Mouse (Mus musculus): Measurements from ENCODE around the gene Zfp422. TPM values are rescaled to one million over a fixed set of nuclear protein-coding genes. Genes with fewer than 3 reads are reported as not detected.
A peak's percentile ranks its signal among the peaks of the same experiment; 100 is the strongest.

The Zfp422 gene
- polyA plus RNA-seq, 1 experiment from 2014 or later = 169 TPM

DNA sequence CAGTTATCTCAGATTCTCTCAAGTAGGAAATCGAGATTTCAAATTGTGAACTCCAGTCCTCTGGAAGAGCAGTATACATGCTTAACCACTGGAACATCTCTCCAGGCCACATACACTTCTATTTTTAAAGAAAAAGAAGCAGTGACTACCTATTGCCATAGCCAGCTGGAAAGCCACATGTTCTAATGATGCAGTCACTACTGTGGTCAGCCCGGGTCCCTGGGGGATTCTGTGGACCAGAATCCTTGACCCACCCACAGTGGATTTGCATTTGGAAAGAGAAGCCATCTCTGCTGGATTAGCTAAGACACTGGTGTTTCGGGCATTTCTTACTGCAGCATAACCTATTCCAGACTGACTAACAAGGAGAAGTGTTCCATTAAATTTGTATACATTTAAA lies 38.6 kb upstream of the Zfp422 start:
- Histone ChIP-seq H3K9me3 (no peaks in the 10 kb centered on the region), H3K36me3 (no peaks in the 10 kb centered on the region)

GRCm38 (mm10) chr6:116666892-116667291 lies 38.1 kb upstream of the Zfp422 start:
- WGBS = 57% methylated on average over 3 of the region's 3 CpGs
- ATAC-seq (ENCODE audit: borderline replicate concordance, extremely low read depth, low FRiP score, low TSS enrichment) = no peak
- H3K9ac ChIP-seq = no peak overlapping the region
- peaks cover 4% of the 10 kb centered on the region; the same call in 1 of the 2 replicates for H3K4me1 ChIP-seq
- no peaks in the 10 kb centered on the region for H3K27me3 ChIP-seq
- H3K4me2 ChIP-seq = no peak overlapping the region
- no peaks in the 10 kb centered on the region for H3K36me3 ChIP-seq
- H3K9me3 ChIP-seq = no peaks in the 10 kb centered on the region
- H3K4me3 ChIP-seq = no peak overlapping the region
- H3K27ac ChIP-seq = no peak overlapping the region

More for the DNA sequence above, 38.6 kb upstream of the Zfp422 start:
- 74% methylated on average over 3 of the region's 3 CpGs for WGBS
- Histone ChIP-seq H3K4me1 (peaks cover 4% of the 10 kb centered on the region; the same call in 1 of the 2 replicates), H3K27me3 (no peaks in the 10 kb centered on the region), H3K4me2 (no peak overlapping the region), H3K27ac (no peak overlapping the region), H3K9ac (no peak overlapping the region), H3K4me3 (no peak overlapping the region)
- ATAC-seq (ENCODE audit: borderline replicate concordance, extremely low read depth, low FRiP score, low TSS enrichment) = no peak

DNA sequence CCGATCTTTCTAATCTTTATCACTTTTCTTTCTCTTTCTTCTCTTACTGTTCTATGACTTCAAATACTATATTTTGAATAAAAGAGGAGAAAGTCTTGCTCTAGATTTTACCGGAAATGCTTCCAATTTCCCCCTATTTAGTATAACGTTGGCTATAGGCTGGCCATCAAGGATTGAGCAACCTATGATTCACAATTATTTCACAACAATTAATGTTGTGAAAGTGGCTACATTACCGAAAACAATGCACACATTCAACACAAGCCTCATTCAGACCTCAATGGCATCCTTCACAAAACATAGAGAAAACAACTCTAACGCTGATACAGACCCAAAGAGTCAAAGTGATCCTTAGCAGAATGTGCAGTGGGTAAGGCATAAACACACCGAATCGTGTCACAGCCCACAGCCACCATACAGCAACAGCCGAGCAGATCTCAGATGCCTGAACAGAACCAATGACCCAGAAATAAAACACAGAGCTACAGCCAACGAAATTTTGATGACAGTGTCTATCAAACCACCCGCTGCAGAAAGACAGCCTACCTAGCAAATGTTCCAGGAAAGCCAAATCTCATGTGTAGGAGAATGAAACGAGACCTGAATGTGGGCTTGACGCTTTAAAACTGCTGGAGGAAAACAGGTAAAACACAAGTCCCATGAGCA lies 37.4 kb upstream of the Zfp422 start:
- WGBS = 82% methylated on average over 12 of the region's 12 CpGs
- Histone ChIP-seq H3K4me2 (no peak overlapping the region), H3K4me3 (no peak overlapping the region), H3K4me1 (peaks cover 4% of the 10 kb centered on the region; the same call in 1 of the 2 replicates), H3K36me3 (no peaks in the 10 kb centered on the region), H3K27me3 (no peaks in the 10 kb centered on the region), H3K9me3 (no peaks in the 10 kb centered on the region), H3K9ac (no peak overlapping the region), H3K27ac (no peak overlapping the region)
- ATAC-seq (ENCODE audit: borderline replicate concordance, extremely low read depth, low FRiP score, low TSS enrichment) = no peak

DNA sequence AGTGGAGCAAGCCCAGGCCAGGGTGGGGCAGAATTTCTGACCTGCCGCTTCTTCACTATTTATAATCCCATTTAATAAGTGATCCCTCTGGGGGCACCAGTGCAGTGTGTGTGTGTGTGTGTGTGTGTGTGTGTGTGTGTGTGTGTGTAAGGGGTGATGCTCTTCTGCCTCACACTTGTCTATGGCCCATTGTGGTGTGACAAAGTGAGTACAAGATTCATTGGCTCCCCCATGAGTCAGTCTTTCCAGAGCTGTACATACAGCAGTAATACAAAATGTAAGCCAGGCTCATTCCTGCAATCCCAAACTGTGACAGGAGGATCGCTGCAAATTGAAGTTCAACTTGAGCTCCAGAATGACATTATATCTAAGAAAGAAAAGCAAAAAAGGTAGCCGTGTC lies 36.0 kb upstream of the Zfp422 start:
- 63% methylated on average over 3 of the region's 3 CpGs for WGBS
- Histone ChIP-seq H3K4me1 (no peaks in the 10 kb centered on the region), H3K36me3 (no peaks in the 10 kb centered on the region), H3K27me3 (no peaks in the 10 kb centered on the region), H3K4me3 (no peak overlapping the region), H3K4me2 (no peak overlapping the region), H3K9ac (no peak overlapping the region), H3K27ac (no peak overlapping the region), H3K9me3 (no peaks in the 10 kb centered on the region)
- ATAC-seq (ENCODE audit: borderline replicate concordance, extremely low read depth, low FRiP score, low TSS enrichment) = no peak

DNA sequence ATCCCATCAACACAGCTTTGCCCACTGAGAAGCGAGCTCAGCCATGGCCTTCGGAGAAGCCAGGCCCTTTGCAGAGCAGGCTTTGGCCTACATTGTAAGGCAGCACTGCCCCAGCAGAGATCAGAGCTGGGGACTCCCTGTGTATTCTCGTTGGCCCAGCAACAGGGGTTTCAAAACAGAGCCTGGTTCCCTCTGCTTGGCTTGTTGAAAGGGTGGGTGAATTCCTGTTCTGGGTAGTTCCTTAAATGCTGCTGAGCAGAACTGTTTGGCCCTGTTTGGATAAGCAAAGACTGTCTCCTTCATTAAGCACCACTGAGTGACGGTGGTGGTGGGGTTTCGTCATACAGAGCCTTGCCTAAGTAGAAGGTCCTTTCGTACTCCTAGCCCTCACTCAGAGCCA lies 35.2 kb upstream of the Zfp422 start:
- Histone ChIP-seq H3K9ac (no peak overlapping the region), H3K27ac (no peak overlapping the region), H3K27me3 (no peaks in the 10 kb centered on the region), H3K9me3 (no peaks in the 10 kb centered on the region), H3K36me3 (no peaks in the 10 kb centered on the region), H3K4me3 (no peak overlapping the region), H3K4me2 (no peak overlapping the region), H3K4me1 (no peaks in the 10 kb centered on the region)
- WGBS = 72% methylated on average over 6 of the region's 6 CpGs
- ATAC-seq (ENCODE audit: borderline replicate concordance, extremely low read depth, low FRiP score, low TSS enrichment) = no peak

- Histone ChIP-seq H3K4me2 (no peak overlapping the region), H3K27ac (no peak overlapping the region), H3K4me1 (no peaks in the 10 kb centered on the region), H3K27me3 (no peaks in the 10 kb centered on the region), H3K36me3 (no peaks in the 10 kb centered on the region), H3K4me3 (no peak overlapping the region), H3K9me3 (no peaks in the 10 kb centered on the region), H3K9ac (no peak overlapping the region)
- ATAC-seq (ENCODE audit: borderline replicate concordance, extremely low read depth, low FRiP score, low TSS enrichment) = no peak
- WGBS = 77% methylated on average over 2 of the region's 2 CpGs
Observed at GRCm38 (mm10) chr6:116663364-116663763, 34.6 kb upstream of the Zfp422 start.

DNA sequence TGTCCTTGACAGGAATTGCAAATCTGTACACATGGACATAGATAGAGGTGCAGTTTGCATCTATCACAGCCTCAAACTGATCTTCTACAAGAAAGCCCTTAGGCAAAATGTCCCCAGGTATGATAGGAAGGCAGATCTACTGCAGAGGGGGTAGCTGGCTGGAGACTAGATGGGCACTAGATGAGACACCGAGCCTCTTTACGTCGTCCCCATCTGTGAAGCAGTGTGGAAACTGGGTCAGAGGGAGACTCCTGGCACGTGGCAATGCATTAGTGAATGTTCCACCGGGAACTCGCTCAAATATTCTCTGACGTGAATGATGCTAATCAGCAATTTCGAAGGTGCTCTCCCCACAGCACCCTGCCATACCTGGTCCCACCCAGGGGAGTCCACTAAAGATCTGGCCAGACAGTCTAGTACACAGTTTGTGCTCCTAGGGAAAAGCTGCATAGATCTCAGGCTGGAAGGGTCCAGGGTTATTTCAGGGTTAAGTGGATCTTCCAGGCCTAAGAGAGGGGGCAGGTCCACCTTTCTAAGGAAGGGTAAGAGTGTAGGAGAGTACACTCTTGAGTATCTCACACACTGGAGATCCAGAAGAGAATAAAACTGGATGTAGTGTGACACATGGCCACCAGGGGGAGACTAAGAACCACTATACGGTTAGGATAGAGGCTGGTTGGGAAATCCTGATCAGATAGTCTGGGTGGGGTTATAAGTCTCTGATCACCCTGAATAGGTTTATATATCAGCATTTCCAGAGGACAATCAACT lies 25.1 kb upstream of the Zfp422 start:
- H3K9me3 ChIP-seq = no peaks in the 10 kb centered on the region
- 52% methylated on average over 9 of the region's 9 CpGs for WGBS
- no peak overlapping the region for H3K4me3 ChIP-seq
- no peaks in the 10 kb centered on the region for H3K36me3 ChIP-seq
- no peak overlapping the region for H3K4me2 ChIP-seq
- peaks cover 15% of the 10 kb centered on the region; the same call in 1 of the 2 replicates for H3K4me1 ChIP-seq
- no peak for ATAC-seq (ENCODE audit: borderline replicate concordance, extremely low read depth, low FRiP score, low TSS enrichment)
- H3K9ac ChIP-seq = no peak overlapping the region
- no peak overlapping the region for H3K27ac ChIP-seq
- no peaks in the 10 kb centered on the region for H3K27me3 ChIP-seq

- Histone ChIP-seq H3K4me1 (peaks cover 15% of the 10 kb centered on the region; the same call in 1 of the 2 replicates), H3K27me3 (no peaks in the 10 kb centered on the region), H3K9me3 (no peaks in the 10 kb centered on the region), H3K27ac (no peak overlapping the region), H3K36me3 (no peaks in the 10 kb centered on the region), H3K4me2 (no peak overlapping the region), H3K4me3 (no peak overlapping the region), H3K9ac (no peak overlapping the region)
- WGBS = 67% methylated on average over 3 of the region's 3 CpGs
- ATAC-seq (ENCODE audit: borderline replicate concordance, extremely low read depth, low FRiP score, low TSS enrichment) = no peak
Observed at GRCm38 (mm10) chr6:116653191-116653590, 24.4 kb upstream of the Zfp422 start.

DNA sequence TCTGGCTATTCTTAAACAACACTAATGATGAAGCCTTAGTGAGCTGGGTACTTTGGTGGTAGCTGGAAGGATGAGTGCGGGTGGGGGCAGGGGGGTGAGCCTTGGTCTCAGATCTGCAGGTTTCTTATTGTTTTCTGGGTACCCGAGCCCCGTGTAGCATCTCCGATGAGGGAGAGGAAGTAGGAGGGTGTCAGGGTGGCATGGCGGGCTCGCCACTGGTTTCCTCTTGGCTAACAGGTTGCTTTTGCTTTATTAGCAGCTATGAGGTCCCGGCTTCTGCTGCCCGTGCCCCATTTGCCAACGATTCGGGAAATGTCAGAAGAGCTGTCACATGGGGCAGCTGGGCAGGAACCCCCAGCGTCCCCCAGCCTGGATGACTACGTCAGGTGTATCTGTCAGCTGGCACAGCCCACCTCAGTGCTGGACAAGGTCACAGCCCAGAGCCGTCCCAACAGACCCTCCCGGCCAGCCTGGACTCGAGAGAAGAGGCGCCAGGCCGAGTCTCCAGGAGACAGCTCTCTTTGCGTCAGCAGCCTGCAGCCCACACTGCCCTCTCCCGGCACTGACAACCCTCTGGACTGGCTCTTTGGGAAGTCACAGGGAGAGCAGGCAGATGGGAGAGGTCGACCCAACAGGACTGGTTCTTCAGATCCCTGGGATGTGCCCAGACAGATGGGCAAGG lies 22.8 kb upstream of the Zfp422 start:
- peak overlapping the region; percentile 29 for H3K4me3 ChIP-seq
- peak overlapping the region; percentile 47 for H3K4me2 ChIP-seq
- peaks cover 15% of the 10 kb centered on the region; the same call in 1 of the 2 replicates for H3K4me1 ChIP-seq
- H3K27ac ChIP-seq = no peak overlapping the region
- no peaks in the 10 kb centered on the region for H3K36me3 ChIP-seq
- WGBS = 51% methylated on average over 20 of the region's 20 CpGs
- no peak for ATAC-seq (ENCODE audit: borderline replicate concordance, extremely low read depth, low FRiP score, low TSS enrichment)
- H3K9ac ChIP-seq = peak overlapping the region; percentile 22; the same call in 1 of the 2 replicates
- no peaks in the 10 kb centered on the region for H3K27me3 ChIP-seq
- no peaks in the 10 kb centered on the region for H3K9me3 ChIP-seq

GRCm38 (mm10) chr6:116650406-116650805 lies 21.6 kb upstream of the Zfp422 start, which contains the start of gene Depp1:
Gene Depp1 (plus strand): TSS chr6:116650609.
- Histone ChIP-seq H3K9ac (peak within 1 kb of the TSS; percentile 22; the same call in 1 of the 2 replicates), H3K4me2 (peak within 1 kb of the TSS; percentile 47), H3K36me3 (no peaks in the 10 kb centered on the region), H3K4me3 (peak within 1 kb of the TSS; percentile 29), H3K27me3 (no peaks in the 10 kb centered on the region), H3K9me3 (no peaks in the 10 kb centered on the region), H3K4me1 (peaks cover 15% of the 10 kb centered on the region; the same call in 1 of the 2 replicates), H3K27ac (peak within 1 kb of the TSS; percentile 79)
- 9% methylated on average over 6 of the region's 6 CpGs for WGBS
- peak; percentile 88 for ATAC-seq (ENCODE audit: borderline replicate concordance, extremely low read depth, low FRiP score, low TSS enrichment)

- Histone ChIP-seq H3K27ac (peak overlapping the region; percentile 60), H3K9ac (no peak overlapping the region)
- WGBS = 57% methylated on average over 7 of the region's 7 CpGs
Observed at GRCm38 (mm10) chr6:116649811-116650210, 21.0 kb upstream of the Zfp422 start.

More at GRCm38 (mm10) chr6:116649811-116650210, 21.0 kb upstream of the Zfp422 start:
- Histone ChIP-seq H3K4me2 (no peak overlapping the region), H3K4me1 (peaks cover 15% of the 10 kb centered on the region; the same call in 1 of the 2 replicates), H3K36me3 (no peaks in the 10 kb centered on the region), H3K4me3 (no peak overlapping the region), H3K27me3 (no peaks in the 10 kb centered on the region), H3K9me3 (no peaks in the 10 kb centered on the region)
- no peak for ATAC-seq (ENCODE audit: borderline replicate concordance, extremely low read depth, low FRiP score, low TSS enrichment)

Measured in lung, embryonic 15.5 days (tissue).